Mouse (Mus musculus) spleen, adult 18-20 months (tissue): ENCODE results near the gene Jup.

Source experiments
- DNase-seq, 2 experiments: peaks; one replicate each; pipeline ENCODE4 v3.0.0; 2022; ENCODE audit warnings: mixed read lengths in 2 of 2

The Jup gene

GRCm38 (mm10) chr11:100408076-100408834 lies 10.7 kb upstream of the Jup start:
- DNase-seq: peak in 1 of 2 experiments; percentile 59

- DNase-seq: no peak
Observed at GRCm38 (mm10) chr11:100406995-100407705, 9.6 kb upstream of the Jup start.

- DNase-seq: no peak
Observed at GRCm38 (mm10) chr11:100406273-100406672, 8.7 kb upstream of the Jup start.

GRCm38 (mm10) chr11:100404456-100405074 lies 7.0 kb upstream of the Jup start:
- DNase-seq: no peak

GRCm38 (mm10) chr11:100403445-100404134 lies 6.0 kb upstream of the Jup start:
- DNase-seq: no peak

- no peak for DNase-seq
Observed at GRCm38 (mm10) chr11:100402682-100403081, 5.1 kb upstream of the Jup start.

- no peak for DNase-seq
Observed at GRCm38 (mm10) chr11:100402240-100402639, 4.7 kb upstream of the Jup start.

GRCm38 (mm10) chr11:100400842-100401241 lies 3.3 kb upstream of the Jup start:
- DNase-seq: no peak

GRCm38 (mm10) chr11:100399727-100400538 lies 2.4 kb upstream of the Jup start:
- no peak for DNase-seq

GRCm38 (mm10) chr11:100399320-100399719 lies 1.8 kb upstream of the Jup start:
- no peak for DNase-seq

GRCm38 (mm10) chr11:100398517-100398916 lies 954 bp upstream of the Jup start:
- no peak for DNase-seq

- peak in 1 of 2 experiments; percentile 27 for DNase-seq
Observed at GRCm38 (mm10) chr11:100396886-100397599, 520 bp downstream of the Jup start.

- DNase-seq: no peak
Observed at GRCm38 (mm10) chr11:100395861-100396631, 1.5 kb downstream of the Jup start.

- DNase-seq: no peak
Observed at GRCm38 (mm10) chr11:100395200-100395599, 2.4 kb downstream of the Jup start.

- no peak for DNase-seq
Observed at GRCm38 (mm10) chr11:100394353-100395074, 3.0 kb downstream of the Jup start.

- no peak for DNase-seq
Observed at GRCm38 (mm10) chr11:100393733-100394132, 3.8 kb downstream of the Jup start.

- DNase-seq: no peak
Observed at GRCm38 (mm10) chr11:100392958-100393357, 4.6 kb downstream of the Jup start.

- DNase-seq: no peak
Observed at GRCm38 (mm10) chr11:100391884-100392345, 5.6 kb downstream of the Jup start.

- no peak for DNase-seq
Observed at GRCm38 (mm10) chr11:100391081-100391883, 6.3 kb downstream of the Jup start.
